In genomic region chr7:19121686-19122085, GRCm38 (mm10) we compare ENCODE assay signal across 20 mouse cellular contexts. TPM values are rescaled to one million over a fixed set of nuclear protein-coding genes. Genes with fewer than 3 reads are reported as not detected.
A peak's percentile ranks its signal among the peaks of the same experiment; 100 is the strongest.
DNase-seq lines count a peak whose midpoint lies in the region; ATAC-seq lines count a peak whose summit lies in the region.
"Had no signal": no experiment of that assay in that cellular context is flagged by ENCODE, and none has a peak within 500 bp of the region (broad histone marks: within the 10 kb centered on the region; RNA-seq: fewer than 3 reads in every experiment).

No protein-coding gene starts in this region.

- peak; percentile 57 for DNase-seq in adrenal gland, postnatal 10 days
- DNase-seq in adrenal gland, postnatal 4 days (ENCODE audit: low spot score in 2 of 2): no peak
- DNase-seq in kidney, adult 18-20 months: peak; percentile 43
- DNase-seq in midbrain, embryonic 10.5 days (ENCODE audit: low spot score): no peak
- DNase-seq in heart, adult 8-10 months (ENCODE audit: low spot score): no peak
- DNase-seq: cerebellum, adult 2 months; heart, postnatal 4 days; midbrain, embryonic 14.5 days; right cerebral cortex, postnatal 14 days; thymus, postnatal 25 days had no signal

- no peak overlapping the region for H3K27ac ChIP-seq in kidney, embryonic 16.5 days (ENCODE audit: low read length)
- H3K27ac ChIP-seq in midbrain, embryonic 10.5 days (replicated peaks): no peak overlapping the region
- no peak overlapping the region for H3K27ac ChIP-seq in midbrain, embryonic 13.5 days
- H3K27ac ChIP-seq: embryonic facial prominence, embryonic 10.5 days; forebrain, embryonic 15.5 days; heart, embryonic 10.5 days; hindbrain, embryonic 15.5 days; limb, embryonic 12.5 days had no signal

- no peak overlapping the region for H3K4me3 ChIP-seq in kidney, embryonic 16.5 days (ENCODE audit: low read length)
- 0 out of 2 replicates have a peak overlapping the region, but pooled peaks have one; percentile 82 for H3K4me3 ChIP-seq in midbrain, embryonic 10.5 days
- H3K4me3 ChIP-seq in midbrain, embryonic 13.5 days (replicated peaks): no peak overlapping the region
- H3K4me3 ChIP-seq: heart, embryonic 10.5 days; hindbrain, embryonic 15.5 days; limb, embryonic 12.5 days had no signal

- peaks cover 15% of the 10 kb centered on the region; the same call in 1 of the 2 replicates for H3K9me3 ChIP-seq in kidney, embryonic 16.5 days (ENCODE audit: low read length)
- H3K9me3 ChIP-seq in midbrain, embryonic 10.5 days (replicated peaks): peaks cover 14% of the 10 kb centered on the region
- no peaks in the 10 kb centered on the region for H3K9me3 ChIP-seq in midbrain, embryonic 13.5 days
- H3K9me3 ChIP-seq: forebrain, embryonic 15.5 days; heart, embryonic 10.5 days; hindbrain, embryonic 15.5 days had no signal

- H3K27me3 ChIP-seq in kidney, embryonic 16.5 days (ENCODE audit: insufficient read depth, low read length): no peaks in the 10 kb centered on the region
- H3K27me3 ChIP-seq in midbrain, embryonic 10.5 days (ENCODE audit: low read depth, poor library complexity, severe bottlenecking): peaks cover 18% of the 10 kb centered on the region
- peaks cover 12% of the 10 kb centered on the region for H3K27me3 ChIP-seq in midbrain, embryonic 13.5 days
- H3K27me3 ChIP-seq: forebrain, embryonic 15.5 days; hindbrain, embryonic 15.5 days had no signal

- no peak for ATAC-seq in kidney, embryonic 16.5 days (ENCODE audit: low FRiP score, low TSS enrichment)
- ATAC-seq in midbrain, embryonic 13.5 days: no peak
- ATAC-seq: activated CD4-positive, CD25-positive, alpha-beta regulatory T cell, adult 4 months; forebrain, embryonic 15.5 days; lung, postnatal 0 days had no signal

- WGBS in kidney, embryonic 16.5 days: 90% methylated on average over 4 of the region's 4 CpGs
- WGBS in midbrain, embryonic 10.5 days: 94% methylated on average over 4 of the region's 4 CpGs
- WGBS in midbrain, embryonic 13.5 days: 94% methylated on average over 4 of the region's 4 CpGs

- no peak overlapping the region for H3K4me2 ChIP-seq in kidney, embryonic 16.5 days (replicated peaks; ENCODE audit: low read depth, low read length)
- no peak overlapping the region for H3K4me2 ChIP-seq in midbrain, embryonic 13.5 days (replicated peaks)
- H3K4me2 ChIP-seq: forebrain, embryonic 15.5 days had no signal

- H3K36me3 ChIP-seq in kidney, embryonic 16.5 days (ENCODE audit: insufficient read depth, low read length): peaks cover 3% of the 10 kb centered on the region; the same call in 1 of the 2 replicates
- peaks cover 5% of the 10 kb centered on the region for H3K36me3 ChIP-seq in midbrain, embryonic 10.5 days
- no peaks in the 10 kb centered on the region for H3K36me3 ChIP-seq in midbrain, embryonic 13.5 days
- H3K36me3 ChIP-seq: forebrain, embryonic 15.5 days; hindbrain, embryonic 15.5 days had no signal

- H3K9ac ChIP-seq in kidney, embryonic 16.5 days (replicated peaks; ENCODE audit: low read length): no peak overlapping the region
- no peak overlapping the region for H3K9ac ChIP-seq in midbrain, embryonic 13.5 days (replicated peaks)
- H3K9ac ChIP-seq: forebrain, embryonic 15.5 days; hindbrain, embryonic 15.5 days; limb, embryonic 12.5 days had no signal

- peaks cover 19% of the 10 kb centered on the region for H3K4me1 ChIP-seq in kidney, embryonic 16.5 days (ENCODE audit: insufficient read depth, low read length)
- H3K4me1 ChIP-seq in midbrain, embryonic 10.5 days: peaks cover 24% of the 10 kb centered on the region
- H3K4me1 ChIP-seq in midbrain, embryonic 13.5 days (replicated peaks): peaks cover 23% of the 10 kb centered on the region

RNA-seq across cellular contexts. Expression of gene Fbxo46, which starts 2.0 kb away (rescaled TPM):
- total RNA-seq in adrenal gland, postnatal 10 days (2021): 10 to 100 TPM; 10.7 to 11.1 TPM
- 10 to 100 TPM; 13.7 to 14.6 TPM for total RNA-seq in adrenal gland, postnatal 4 days (2021)
- polyA plus RNA-seq in kidney, embryonic 16.5 days (2015; fragmentation: Nextera tagmentation; extraction: Ambion mirVana): 18.4 and 20.3 TPM in 2 replicates
- 17.6 and 19.4 TPM in 2 replicates for polyA plus RNA-seq in midbrain, embryonic 10.5 days (2016; fragmentation: Nextera tagmentation; extraction: Ambion mirVana)
- 19.6 and 20.6 TPM in 2 replicates for polyA plus RNA-seq in midbrain, embryonic 13.5 days (2015; fragmentation: Nextera tagmentation; extraction: Ambion mirVana)
- 1 to 10 TPM; 4.2 to 6.0 (median 5.3) TPM for total RNA-seq in heart, adult 8-10 months (2022)

RNA-seq across cellular contexts. Expression of gene Gm4969, which starts 3.5 kb away (rescaled TPM):
- total RNA-seq in adrenal gland, postnatal 10 days (2021): under 1 TPM; 0.21 to 0.24 TPM
- under 1 TPM; 0.59 to 0.98 TPM for total RNA-seq in adrenal gland, postnatal 4 days (2021)
- polyA plus RNA-seq in kidney, embryonic 16.5 days (2015; fragmentation: Nextera tagmentation; extraction: Ambion mirVana): 3.2 and 4.3 TPM in 2 replicates
- 1.1 TPM in 2 replicates for polyA plus RNA-seq in midbrain, embryonic 10.5 days (2016; fragmentation: Nextera tagmentation; extraction: Ambion mirVana)
- polyA plus RNA-seq in midbrain, embryonic 13.5 days (2015; fragmentation: Nextera tagmentation; extraction: Ambion mirVana): 1.6 and 1.9 TPM in 2 replicates
- not detected for total RNA-seq in heart, adult 8-10 months (2022)
- total RNA-seq: gastrocnemius, adult 8-10 months had no signal
- polyA plus RNA-seq: activated CD4-positive, CD25-positive, alpha-beta regulatory T cell, adult 4 months had no signal

RNA-seq across cellular contexts. Expression of gene Six5, which starts 27.3 kb away (rescaled TPM):
- total RNA-seq in adrenal gland, postnatal 10 days (2021): 10 to 100 TPM; 12.3 to 17.3 TPM
- total RNA-seq in adrenal gland, postnatal 4 days (2021): 10 to 100 TPM; 23.4 to 25.3 TPM
- polyA plus RNA-seq in kidney, embryonic 16.5 days (2015; fragmentation: Nextera tagmentation; extraction: Ambion mirVana): 9.5 and 10.5 TPM in 2 replicates
- polyA plus RNA-seq in midbrain, embryonic 10.5 days (2016; fragmentation: Nextera tagmentation; extraction: Ambion mirVana): 7.2 and 8.0 TPM in 2 replicates
- 2.7 and 3.2 TPM in 2 replicates for polyA plus RNA-seq in midbrain, embryonic 13.5 days (2015; fragmentation: Nextera tagmentation; extraction: Ambion mirVana)
- 1 to 10 TPM; 5.8 to 9.9 (median 7.8) TPM for total RNA-seq in heart, adult 8-10 months (2022)

RNA-seq across cellular contexts. Expression of gene Qpctl, which starts 27.4 kb away (rescaled TPM):
- total RNA-seq in adrenal gland, postnatal 10 days (2021): 10 to 100 TPM; 12.5 to 12.6 TPM
- 10 to 100 TPM; 16.1 TPM for total RNA-seq in adrenal gland, postnatal 4 days (2021)
- 15.1 and 16.1 TPM in 2 replicates for polyA plus RNA-seq in kidney, embryonic 16.5 days (2015; fragmentation: Nextera tagmentation; extraction: Ambion mirVana)
- 17.0 and 21.2 TPM in 2 replicates for polyA plus RNA-seq in midbrain, embryonic 10.5 days (2016; fragmentation: Nextera tagmentation; extraction: Ambion mirVana)
- polyA plus RNA-seq in midbrain, embryonic 13.5 days (2015; fragmentation: Nextera tagmentation; extraction: Ambion mirVana): 22.5 and 23.9 TPM in 2 replicates
- total RNA-seq in heart, adult 8-10 months (2022): 1 to 10 TPM; 4.1 to 4.7 (median 4.5) TPM

RNA-seq across cellular contexts. Expression of gene Snrpd2, which starts 27.8 kb away (rescaled TPM):
- 10 to 100 TPM; 90.1 to 91.2 TPM for total RNA-seq in adrenal gland, postnatal 10 days (2021)
- 100 to 1,000 TPM; 111 to 116 TPM for total RNA-seq in adrenal gland, postnatal 4 days (2021)
- 137 and 141 TPM in 2 replicates for polyA plus RNA-seq in kidney, embryonic 16.5 days (2015; fragmentation: Nextera tagmentation; extraction: Ambion mirVana)
- polyA plus RNA-seq in midbrain, embryonic 10.5 days (2016; fragmentation: Nextera tagmentation; extraction: Ambion mirVana): 168 and 180 TPM in 2 replicates
- polyA plus RNA-seq in midbrain, embryonic 13.5 days (2015; fragmentation: Nextera tagmentation; extraction: Ambion mirVana): 124 and 126 TPM in 2 replicates
- 10 to 100 TPM; 63.5 to 76.4 (median 68.8) TPM for total RNA-seq in heart, adult 8-10 months (2022)

Comparison
In these comparisons a context has a peak if more than half of its experiments do, and no peak if none do; other contexts are left out.
1. DNase-seq: peak in adrenal gland, postnatal 10 days (single experiment) and kidney, adult 18-20 months (single experiment); none in adrenal gland, postnatal 4 days (0 of 2), midbrain, embryonic 10.5 days (single experiment) and heart, adult 8-10 months (single experiment).